Mouse (Mus musculus): ENCODE results near the gene Rab33a.

The Rab33a gene

DNA sequence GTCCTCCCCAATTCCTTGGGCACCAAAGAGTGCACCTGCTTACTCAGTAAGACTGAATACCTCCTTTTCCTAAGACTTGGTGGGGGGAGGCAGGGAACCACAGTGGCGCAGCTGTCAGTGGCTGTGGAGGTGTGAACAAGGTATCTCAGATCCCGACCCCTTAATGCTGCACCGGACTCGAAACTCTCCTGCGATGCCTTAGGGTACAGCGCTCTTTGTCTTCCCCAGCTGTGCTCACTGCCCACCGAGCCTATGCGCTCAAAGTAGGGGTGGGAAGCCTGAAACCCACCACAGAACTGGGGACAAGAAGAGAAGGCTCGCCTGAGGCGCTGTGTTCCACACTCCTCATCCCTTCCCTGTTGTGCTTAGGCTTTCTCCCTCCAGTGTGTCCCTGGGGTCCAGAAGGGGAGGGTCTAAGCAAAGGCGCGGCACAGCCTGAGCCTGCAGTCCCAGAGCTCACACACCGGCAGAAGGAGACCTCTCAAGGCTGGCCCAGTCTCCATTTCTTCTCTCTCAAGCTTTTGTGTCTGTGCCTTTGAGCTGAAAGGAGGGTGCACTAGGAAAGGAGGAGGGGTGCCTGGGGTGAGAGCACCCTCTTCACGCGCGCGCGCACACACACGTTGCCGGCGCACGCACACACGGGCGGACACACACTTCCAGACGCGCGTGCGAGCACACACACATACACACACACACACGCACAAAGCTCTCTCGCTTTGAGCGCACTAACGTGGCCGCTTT, at the start of gene Rab33a:
Gene Rab33a, plus strand, starts transcription at position 478 of the 741 bp plus-strand sequence.
- no peak for DNase-seq (ENCODE audit: low spot score)

DNA sequence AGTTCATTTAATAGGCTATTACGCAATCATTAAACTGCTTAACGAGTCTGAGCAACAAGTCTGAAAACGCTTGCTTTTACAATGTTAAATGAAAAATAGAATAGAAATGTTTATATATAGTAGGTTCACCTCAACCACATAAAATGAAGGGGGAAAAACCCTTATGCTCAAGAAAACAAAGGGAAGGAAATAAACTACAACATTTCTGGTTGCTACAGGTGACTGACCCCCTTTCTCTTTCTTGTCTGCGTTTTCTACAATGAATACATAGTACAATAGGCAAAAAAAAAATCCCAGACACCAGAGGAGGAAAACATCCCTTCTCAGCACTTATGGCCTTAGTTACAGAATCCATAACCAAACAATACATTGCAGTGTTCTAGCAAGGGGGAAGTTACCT, 38.0 kb upstream of the Rab33a start:
- DNase-seq (ENCODE audit: low spot score) = no peak

DNA sequence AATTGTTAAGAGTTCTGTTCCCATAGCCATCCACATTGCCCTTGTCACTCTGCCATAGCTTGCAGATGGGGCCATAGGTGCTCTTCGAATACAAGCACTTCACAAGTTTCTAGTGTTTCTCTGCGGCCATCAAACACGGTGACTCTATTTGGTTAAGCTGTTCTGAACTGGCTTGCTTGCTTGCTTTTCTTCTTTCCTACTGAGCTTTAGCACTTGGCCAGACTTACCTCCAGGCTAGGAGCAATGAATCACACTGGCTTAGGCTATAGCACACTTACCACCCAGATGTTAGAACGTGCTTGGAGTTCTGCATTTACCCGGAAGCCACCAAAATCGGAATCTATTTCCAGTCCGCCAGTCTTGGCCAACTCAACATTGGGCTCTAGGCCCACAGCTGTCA, 37.4 kb upstream of the Rab33a start:
- DNase-seq (ENCODE audit: low spot score) = no peak

DNA sequence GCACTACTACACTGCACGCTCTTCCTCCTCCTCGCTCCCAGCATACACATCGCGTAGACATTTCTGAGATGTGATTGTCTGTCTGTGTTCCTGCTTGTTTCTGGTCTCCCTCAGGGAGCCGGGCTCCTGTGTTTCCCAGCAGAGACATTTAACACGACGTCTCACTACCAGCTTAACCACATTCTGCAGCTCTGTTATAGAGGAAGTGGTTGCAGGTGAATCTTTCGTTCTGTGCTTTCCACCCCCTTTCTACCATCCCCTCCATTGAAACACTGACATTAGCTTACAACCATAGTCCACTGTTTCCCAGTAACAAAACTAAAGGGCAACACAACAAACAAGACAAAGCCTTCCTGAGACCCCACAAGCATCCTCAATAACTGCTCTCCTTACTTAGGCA, 25.3 kb upstream of the Rab33a start:
- no peak for DNase-seq (ENCODE audit: low spot score)

DNA sequence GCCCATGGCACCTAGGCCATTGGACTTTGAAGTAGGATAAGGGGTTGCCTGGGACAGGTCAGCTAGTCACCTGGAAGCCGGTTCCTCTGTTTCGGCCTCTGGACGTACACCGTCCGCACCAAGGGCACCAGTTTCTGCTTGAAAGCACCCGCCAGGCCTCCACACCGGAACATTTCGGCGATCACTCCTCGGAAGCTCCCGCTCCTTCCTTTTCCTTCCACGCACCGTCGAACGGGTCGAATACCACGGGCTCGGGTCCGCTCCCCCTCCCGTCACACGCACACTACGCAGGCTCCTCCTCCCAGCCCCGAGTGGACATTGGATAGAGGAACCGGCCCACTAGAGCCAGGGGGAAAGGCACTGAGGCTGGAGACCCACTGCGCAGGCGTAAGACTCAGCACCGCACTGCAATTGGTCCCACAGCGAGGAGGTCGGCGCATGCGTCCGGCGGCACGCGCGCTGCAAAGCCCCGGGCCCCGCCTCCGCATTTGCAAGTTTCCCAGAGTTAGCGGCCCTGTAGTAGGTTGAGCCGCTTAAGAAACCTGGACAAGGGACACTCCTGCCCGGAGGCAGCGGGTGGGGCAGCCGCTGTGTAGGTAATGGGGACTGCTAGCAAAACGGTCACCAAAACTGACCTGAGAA, 5.8 kb upstream of the Rab33a start, which contains the start of gene Aifm1:
Gene Aifm1, minus strand, starts transcription at position 398 of the 642 bp plus-strand sequence.
- peak; percentile 51 for DNase-seq (ENCODE audit: low spot score)

DNA sequence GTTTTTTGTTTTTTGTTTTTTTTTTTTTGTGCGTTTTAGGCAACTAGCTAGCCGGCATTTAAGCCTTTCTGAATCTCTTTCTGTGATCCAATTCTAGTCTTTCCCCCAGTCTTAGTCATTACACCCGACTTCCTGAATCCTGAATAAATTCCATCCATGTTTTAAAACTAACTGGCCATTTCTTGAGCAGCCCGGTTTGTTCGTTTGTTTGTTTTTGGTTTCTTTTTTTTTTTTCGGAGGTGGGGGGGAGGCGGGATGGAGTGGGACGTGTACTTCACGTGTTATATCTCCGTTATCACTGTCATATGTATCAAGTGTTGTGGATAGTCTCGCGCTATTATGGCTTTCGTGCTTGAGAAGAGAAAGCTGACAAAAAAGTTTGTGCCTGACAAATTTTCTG, 5.3 kb upstream of the Rab33a start:
- no peak for DNase-seq (ENCODE audit: low spot score)

DNA sequence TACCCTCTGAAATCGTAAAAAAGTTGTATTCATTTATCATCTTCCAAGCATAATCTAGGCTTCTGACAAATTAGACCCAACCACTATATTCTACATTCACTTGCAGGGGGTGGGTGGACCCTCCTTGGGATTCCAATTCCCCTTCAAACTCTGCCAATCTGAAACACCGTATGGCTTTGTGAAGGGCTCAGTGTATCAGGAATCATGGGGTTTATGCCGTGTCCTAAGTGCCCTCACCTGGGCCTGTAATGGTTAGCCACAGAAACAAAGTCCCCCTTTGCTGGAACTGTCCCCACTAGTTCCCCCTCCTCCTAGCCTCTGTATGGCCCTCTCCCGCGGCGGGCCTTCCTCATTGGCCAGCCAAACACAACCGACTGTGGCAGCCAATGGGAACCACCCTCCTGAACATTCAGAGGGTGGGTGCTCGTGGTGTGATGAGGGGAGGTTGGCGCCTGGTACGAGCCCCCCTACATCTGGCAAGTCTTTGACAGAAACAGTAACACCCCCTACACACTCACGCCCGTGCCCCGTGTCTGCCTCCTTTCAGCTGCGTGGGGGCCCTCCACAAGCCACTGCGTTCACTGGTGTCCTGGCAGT, 776 bp upstream of the Rab33a start:
- no peak for DNase-seq (ENCODE audit: low spot score)

DNA sequence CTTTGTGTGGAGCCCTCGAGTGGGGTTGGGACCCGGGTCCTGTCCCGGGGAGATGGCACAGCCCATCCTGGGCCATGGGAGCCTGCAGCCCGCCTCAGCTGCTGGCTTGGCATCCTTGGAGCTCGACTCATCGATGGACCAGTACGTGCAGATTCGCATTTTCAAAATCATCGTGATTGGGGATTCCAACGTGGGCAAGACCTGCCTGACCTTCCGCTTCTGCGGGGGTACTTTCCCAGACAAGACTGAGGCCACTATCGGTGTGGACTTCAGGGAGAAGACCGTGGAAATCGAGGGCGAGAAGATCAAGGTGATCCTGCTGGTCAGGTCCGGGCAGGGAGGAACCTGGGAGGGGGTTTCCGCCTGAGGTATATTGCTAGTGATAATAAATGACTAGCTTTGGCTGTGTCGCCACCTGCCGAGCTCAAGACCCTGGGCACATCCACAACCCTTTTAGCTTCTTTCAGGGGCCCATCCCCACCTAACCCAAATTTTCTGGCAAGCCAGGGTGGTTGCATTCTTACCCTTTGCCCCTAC, 532 bp downstream of the Rab33a start:
- no peak for DNase-seq (ENCODE audit: low spot score)

DNA sequence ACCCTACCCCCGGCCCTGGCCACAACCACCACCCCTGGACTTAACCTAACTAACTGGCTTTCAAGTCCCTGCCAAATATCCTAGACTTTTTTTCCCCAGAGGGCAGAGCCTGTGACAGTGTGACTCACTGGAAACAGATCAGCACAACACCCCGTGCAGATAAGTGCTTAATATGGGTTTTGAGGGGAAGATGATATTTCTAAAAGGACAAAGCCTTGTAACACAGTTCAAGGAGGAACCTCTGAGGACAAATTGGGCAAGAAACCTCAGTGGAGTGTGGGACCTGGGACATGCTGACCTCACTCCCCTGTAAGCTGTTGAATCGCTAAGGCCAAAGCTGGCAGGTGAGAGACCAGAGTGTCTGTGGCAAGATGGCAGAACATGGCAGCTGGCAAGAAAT, 2.6 kb downstream of the Rab33a start:
- no peak for DNase-seq (ENCODE audit: low spot score)

DNA sequence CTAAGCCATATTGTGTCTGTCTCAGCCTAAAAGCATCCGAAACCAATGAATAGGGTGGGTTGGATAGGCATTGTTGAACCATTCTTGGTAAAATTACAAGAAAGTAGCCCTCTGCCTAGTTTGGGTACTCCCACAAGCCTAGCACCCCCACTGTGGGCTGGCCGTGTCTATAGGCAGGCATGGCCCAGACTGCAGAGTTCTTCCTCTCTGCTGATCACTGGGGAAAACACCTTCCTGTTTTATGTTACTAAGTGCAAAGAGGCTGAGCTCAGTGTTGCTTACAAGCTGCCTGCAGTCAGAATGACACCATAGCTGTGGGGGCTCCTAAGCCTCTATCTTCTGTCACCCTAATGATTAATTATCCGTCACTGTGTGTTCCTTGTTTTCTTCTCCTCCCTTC, 4.4 kb downstream of the Rab33a start:
- DNase-seq (ENCODE audit: low spot score) = no peak

DNA sequence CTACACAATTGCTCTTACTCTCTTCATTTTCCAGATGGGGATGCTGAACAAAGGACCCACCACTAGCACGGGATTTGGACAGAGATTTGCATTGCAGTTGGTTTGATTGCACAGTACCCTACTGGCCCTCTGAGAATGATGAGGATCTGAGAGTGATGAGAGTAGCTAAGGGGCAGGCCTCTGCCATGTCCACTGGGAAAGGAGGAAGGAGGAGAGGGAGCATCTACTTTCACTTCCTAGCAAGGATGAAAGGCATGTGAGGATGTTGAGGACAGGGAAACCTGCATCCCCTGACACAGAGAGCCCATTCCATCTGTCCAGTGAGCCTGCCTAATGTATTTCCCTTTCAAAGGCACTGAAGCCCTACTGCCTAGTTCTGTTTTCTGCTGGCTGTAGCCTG, 6.2 kb downstream of the Rab33a start:
- DNase-seq (ENCODE audit: low spot score) = no peak

DNA sequence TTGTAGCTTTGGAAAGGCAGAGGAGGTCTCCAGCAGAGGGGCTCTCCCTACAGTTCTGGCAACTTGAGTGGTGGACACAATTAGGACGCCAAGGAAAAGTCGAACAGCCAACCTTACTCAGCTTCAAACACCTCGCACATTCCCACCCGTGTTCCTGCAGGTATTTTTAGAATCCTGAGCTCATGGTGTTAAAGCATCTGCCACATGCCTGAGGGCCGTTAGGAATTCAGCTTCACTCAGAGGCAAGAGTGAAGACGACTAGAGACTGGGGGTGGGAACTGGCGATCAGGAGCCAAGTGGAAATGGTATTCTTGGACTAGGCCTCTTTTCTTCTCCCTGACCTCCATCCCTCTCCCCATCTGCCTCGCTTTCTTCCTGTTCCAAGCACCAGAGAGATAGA, 6.8 kb downstream of the Rab33a start:
- DNase-seq (ENCODE audit: low spot score) = no peak

DNA sequence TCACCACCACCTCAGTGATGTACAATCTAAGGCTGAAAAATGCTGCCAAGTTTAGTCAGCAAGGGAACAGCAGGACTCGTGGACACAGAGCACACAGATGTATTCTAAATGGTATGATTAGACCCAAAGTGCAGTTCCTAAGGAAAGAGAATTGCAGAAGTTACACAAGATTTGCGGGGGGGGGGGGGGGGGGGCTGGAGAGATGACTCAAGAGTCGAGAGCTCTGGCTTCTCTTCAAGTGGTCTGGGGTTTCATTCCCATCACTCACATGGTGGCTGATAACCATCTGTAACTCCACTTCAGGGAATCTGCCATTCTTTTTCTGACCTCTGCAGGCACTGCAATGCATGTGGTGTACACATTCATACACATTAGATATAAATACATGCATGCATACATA, 7.3 kb downstream of the Rab33a start:
- no peak for DNase-seq (ENCODE audit: low spot score)

DNA sequence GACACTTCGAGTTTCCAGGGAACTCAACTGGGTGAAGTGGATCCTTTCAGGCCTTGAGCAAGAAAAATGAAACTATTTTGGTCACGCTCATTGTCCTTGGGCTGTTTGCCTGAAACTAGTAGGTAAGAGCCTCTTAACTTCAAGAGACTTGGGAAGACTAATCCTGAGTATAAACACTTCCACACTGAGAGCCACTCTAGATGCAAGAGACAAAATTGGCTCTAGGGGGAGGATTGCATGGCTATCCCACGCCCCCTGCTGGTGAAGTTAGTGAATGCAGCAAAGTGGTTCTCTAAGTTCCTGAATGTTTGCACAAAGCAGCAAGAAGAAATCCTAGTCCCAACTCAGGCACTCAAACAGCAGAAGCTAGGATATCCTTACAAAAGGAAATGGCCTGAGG, 13.1 kb downstream of the Rab33a start:
- DNase-seq (ENCODE audit: low spot score) = peak; percentile 51

Data from layer of hippocampus, adult 9-10 months (tissue).